Mouse (Mus musculus) forebrain, embryonic 14.5 days (tissue): Measurements from ENCODE around the gene Wfdc2. TPM values are rescaled to one million over a fixed set of nuclear protein-coding genes. Genes with fewer than 3 reads are reported as not detected.

ENCODE experiments used
- ATAC-seq: fragments of 200-750 bp; cut with Nextera tagmentation; 2 replicates; pipeline ENCODE4 v1.8.0; 2017; ENCODE audit warnings: mild to moderate bottlenecking, moderate library complexity
- DNase-seq: peaks from one replicate; pipeline ENCODE4 v3.0.0-alpha.2; 2015; ENCODE audit warnings: low spot score
- H3K27ac ChIP-seq: fragments of 300-500 bp; sonication (generic); 2 replicates; pipeline ENCODE4 v1.5.1; 2014; ENCODE audit warnings: low read depth, mild to moderate bottlenecking, control low read depth, low read length, moderate library complexity
- H3K27me3 ChIP-seq: fragments of 300-500 bp; sonication (generic); replicated peaks from 2 replicates; pipeline ENCODE4 v1.6.1; 2014; ENCODE audit warnings: low read length, control low read depth, mixed read lengths; ENCODE audit not compliant: control insufficient read depth, insufficient read depth
- H3K36me3 ChIP-seq: fragments of 300-500 bp; sonication (generic); 2 replicates; pipeline ENCODE4 v1.6.1; 2014; ENCODE audit warnings: low read length, control low read depth; ENCODE audit not compliant: control insufficient read depth, insufficient read depth
- H3K4me1 ChIP-seq: fragments of 300-500 bp; sonication (generic); 2 replicates; pipeline ENCODE4 v1.6.1; 2014; ENCODE audit warnings: antibody characterized with exemption, low read length, control low read depth; ENCODE audit not compliant: control insufficient read depth, insufficient read depth
- H3K4me2 ChIP-seq: fragments of 300-500 bp; sonication (generic); 2 replicates; pipeline ENCODE4 v1.6.1; 2014; ENCODE audit warnings: mild to moderate bottlenecking, control low read depth, low read length
- H3K4me3 ChIP-seq: fragments of 300-500 bp; sonication (generic); 2 replicates; pipeline ENCODE4 v1.5.1; 2014; ENCODE audit warnings: low read depth, low read length, control low read depth
- H3K9ac ChIP-seq: fragments of 300-500 bp; sonication (generic); 2 replicates; pipeline ENCODE4 v1.6.1; 2014; ENCODE audit warnings: mild to moderate bottlenecking, low read length, control low read depth, moderate library complexity
- H3K9me3 ChIP-seq: fragments of 300-500 bp; sonication (generic); replicated peaks from 2 replicates; pipeline ENCODE4 v1.6.1; 2016; ENCODE audit warnings: low read length, control low read depth, mixed read lengths; ENCODE audit not compliant: control insufficient read depth
- WGBS: fragments of 180-500 bp; shearing (Covaris S2); extraction: QIAGEN DNeasy Blood & Tissue Kit; methylation state at CpG from one replicate; pipeline ENCODE4 v1.1.7; 2014; 5-methylcytosine and 5-hydroxymethylcytosine counted together
- polyA plus RNA-seq: library from polyadenylated mRNA; unstranded; fragments of >200 nt; fragmentation: Nextera tagmentation; extraction: Ambion mirVana; gene quantifications from 2 replicates; pipeline ENCODE4 v1.2.1, GENCODE M21; 2014

Wfdc2 gene
- polyA plus RNA-seq: 5.2 and 5.8 TPM in 2 replicates

DNA sequence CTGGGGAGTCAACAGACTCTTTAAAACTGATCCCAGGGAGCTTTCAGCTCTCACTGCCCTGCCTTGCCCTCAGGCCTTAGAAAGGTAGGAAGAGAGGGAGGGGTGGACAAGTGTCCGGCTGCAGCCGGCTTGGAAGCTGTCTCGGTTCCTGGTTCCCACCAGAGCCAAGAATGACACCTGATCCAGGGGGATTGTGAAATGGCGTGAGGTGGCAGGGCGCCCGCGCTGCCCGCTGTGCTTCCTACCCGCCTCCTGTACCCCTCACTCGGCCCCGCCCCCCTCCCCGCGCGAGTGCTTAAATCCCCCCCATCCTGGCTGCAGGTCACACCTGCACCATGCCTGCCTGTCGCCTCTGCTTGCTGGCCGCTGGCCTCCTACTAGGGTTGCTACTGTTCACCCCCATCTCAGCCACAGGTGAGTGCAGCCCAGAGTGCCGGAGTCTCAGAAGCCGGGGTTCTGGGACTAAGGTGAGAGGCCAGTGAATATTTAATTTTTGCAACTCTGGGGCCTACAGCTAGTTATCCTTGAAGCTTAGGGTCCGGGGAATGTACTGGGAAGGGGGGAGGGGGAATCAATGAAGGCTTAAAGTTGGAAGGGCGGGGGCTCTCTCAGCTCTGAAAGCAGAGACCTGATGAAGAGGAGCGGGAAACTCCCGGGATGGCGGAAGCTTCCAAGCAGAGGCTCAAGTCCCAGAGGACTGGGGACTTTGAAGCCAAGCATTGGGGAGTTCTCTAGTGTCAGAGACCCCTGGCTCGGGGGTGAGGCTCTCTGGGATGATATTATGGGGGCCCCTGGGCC, at the start of gene Wfdc2:
TSS of gene Wfdc2 (plus strand) at position 23 of the 798 bp plus-strand sequence.
- ATAC-seq: peak; percentile 42; the same call in 1 of the 2 replicates
- 2% methylated on average over 23 of the region's 24 CpGs for WGBS
- Histone ChIP-seq H3K4me3 (peak within 1 kb of the TSS; percentile 36), H3K9ac (peak within 1 kb of the TSS; percentile 63), H3K4me2 (peak within 1 kb of the TSS; percentile 78), H3K9me3 (no peaks in the 10 kb centered on the region), H3K36me3 (no peaks in the 10 kb centered on the region), H3K4me1 (no peaks in the 10 kb centered on the region), H3K27me3 (peaks cover 3% of the 10 kb centered on the region; the same call in 1 of the 2 replicates), H3K27ac (no peak within 1 kb of the TSS)
- peak; percentile 10 for DNase-seq

DNA sequence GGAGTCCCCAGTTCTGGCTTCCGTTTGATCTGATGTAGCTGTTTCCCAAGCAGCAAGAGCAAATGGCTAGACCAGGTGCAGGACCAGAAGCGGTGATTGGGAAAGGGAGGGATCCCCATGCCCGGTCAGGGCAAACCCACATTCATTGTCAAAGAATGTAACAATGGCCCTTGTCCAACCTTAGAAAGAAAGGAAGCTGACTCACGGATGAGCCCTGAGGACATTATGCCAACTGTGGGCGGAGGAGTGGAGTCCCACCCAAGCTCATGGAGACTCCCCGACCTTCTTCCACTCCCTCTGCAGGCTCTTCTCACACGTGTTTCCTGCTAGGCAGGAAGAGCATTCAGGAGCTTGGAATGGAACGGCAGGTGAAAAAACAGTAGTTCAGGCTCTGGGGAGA, 48.8 kb upstream of the Wfdc2 start:
- DNase-seq: no peak
- no peak overlapping the region for H3K4me2 ChIP-seq
- no peak overlapping the region for H3K27ac ChIP-seq
- no peak overlapping the region for H3K9ac ChIP-seq
- H3K36me3 ChIP-seq: 0 out of 2 replicates have a peak, but pooled peaks cover 5% of the 10 kb centered on the region
- whole genome bisulfite sequencing: 81% methylated on average over 8 of the region's 8 CpGs
- H3K4me1 ChIP-seq: no peaks in the 10 kb centered on the region
- H3K27me3 ChIP-seq: no peaks in the 10 kb centered on the region
- H3K9me3 ChIP-seq: no peaks in the 10 kb centered on the region
- no peak overlapping the region for H3K4me3 ChIP-seq
- no peak for ATAC-seq

DNA sequence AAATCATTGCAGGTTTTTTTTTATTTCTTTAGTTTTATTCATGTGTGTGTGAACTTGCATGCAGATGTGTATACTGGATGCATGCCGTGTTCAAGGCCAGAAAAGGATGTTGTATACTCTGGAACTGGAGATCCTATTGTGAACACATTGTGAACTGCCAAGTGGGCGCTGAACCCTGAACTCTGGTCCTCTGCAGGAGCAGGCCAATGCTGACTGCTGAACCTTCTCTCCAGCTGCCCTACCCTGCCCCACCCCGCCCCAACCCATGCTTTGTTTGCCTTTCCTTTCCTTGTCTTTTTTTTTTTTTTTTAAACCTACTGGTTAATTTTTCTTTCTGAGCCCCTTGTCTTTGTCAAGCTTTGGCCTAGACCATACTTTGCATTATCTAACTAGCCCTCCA, 47.3 kb upstream of the Wfdc2 start:
- Histone ChIP-seq H3K27me3 (no peaks in the 10 kb centered on the region), H3K4me3 (no peak overlapping the region), H3K9me3 (no peaks in the 10 kb centered on the region), H3K4me1 (no peaks in the 10 kb centered on the region), H3K36me3 (no peaks in the 10 kb centered on the region), H3K27ac (no peak overlapping the region), H3K9ac (no peak overlapping the region), H3K4me2 (no peak overlapping the region)
- DNase-seq: no peak
- ATAC-seq: no peak
- 92% methylated on average over 3 of the region's 3 CpGs for WGBS

DNA sequence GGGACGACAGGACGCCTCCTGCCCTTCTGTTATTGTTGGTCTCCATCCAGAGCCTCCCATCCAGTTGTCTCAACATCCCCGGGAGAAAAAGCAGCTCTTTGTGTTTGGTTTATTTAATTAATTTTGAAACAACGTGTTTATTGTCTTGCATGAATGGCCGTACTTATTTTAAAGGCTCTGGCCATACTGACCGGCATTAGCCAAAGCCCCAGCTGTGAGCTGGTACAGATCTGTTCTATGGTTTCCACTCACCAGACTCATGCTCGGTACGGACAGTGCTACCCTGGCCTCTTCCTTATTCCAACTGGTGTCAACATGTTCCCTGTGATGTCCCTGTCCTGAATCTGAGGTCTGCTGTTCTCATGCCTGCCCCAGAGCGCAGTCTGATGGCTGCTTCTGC, 46.3 kb upstream of the Wfdc2 start:
- Histone ChIP-seq H3K4me1 (no peaks in the 10 kb centered on the region), H3K27ac (no peak overlapping the region), H3K9me3 (no peaks in the 10 kb centered on the region), H3K36me3 (no peaks in the 10 kb centered on the region), H3K4me3 (no peak overlapping the region), H3K9ac (no peak overlapping the region), H3K27me3 (no peaks in the 10 kb centered on the region), H3K4me2 (no peak overlapping the region)
- ATAC-seq (no peak), DNase-seq (no peak)
- 79% methylated on average over 9 of the region's 9 CpGs for WGBS

DNA sequence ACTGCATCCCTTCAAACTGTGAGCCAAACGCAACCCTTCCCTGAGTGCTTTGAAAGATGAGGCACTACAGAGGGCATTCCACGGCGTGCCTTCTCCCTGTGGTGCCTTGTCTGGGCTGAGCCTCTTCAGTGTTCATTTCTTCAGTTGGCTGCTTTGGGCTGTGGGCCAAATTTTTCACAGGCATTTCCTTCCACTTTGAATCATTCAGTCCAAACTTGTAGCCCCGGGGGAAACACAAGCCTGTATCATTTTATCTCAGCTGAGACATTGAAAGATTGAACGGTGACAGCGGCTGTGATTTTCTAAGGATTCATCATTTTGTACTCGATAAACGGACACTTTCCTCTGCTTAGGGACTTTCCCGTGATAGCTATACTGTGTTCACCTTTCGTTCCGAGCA, 45.6 kb upstream of the Wfdc2 start:
- 89% methylated on average over 11 of the region's 11 CpGs for WGBS
- H3K4me3 ChIP-seq: no peak overlapping the region
- H3K36me3 ChIP-seq: no peaks in the 10 kb centered on the region
- no peaks in the 10 kb centered on the region for H3K9me3 ChIP-seq
- DNase-seq (no peak), ATAC-seq (no peak)
- no peak overlapping the region for H3K4me2 ChIP-seq
- H3K4me1 ChIP-seq: no peaks in the 10 kb centered on the region
- H3K27me3 ChIP-seq: no peaks in the 10 kb centered on the region
- H3K27ac ChIP-seq: no peak overlapping the region
- H3K9ac ChIP-seq: no peak overlapping the region

DNA sequence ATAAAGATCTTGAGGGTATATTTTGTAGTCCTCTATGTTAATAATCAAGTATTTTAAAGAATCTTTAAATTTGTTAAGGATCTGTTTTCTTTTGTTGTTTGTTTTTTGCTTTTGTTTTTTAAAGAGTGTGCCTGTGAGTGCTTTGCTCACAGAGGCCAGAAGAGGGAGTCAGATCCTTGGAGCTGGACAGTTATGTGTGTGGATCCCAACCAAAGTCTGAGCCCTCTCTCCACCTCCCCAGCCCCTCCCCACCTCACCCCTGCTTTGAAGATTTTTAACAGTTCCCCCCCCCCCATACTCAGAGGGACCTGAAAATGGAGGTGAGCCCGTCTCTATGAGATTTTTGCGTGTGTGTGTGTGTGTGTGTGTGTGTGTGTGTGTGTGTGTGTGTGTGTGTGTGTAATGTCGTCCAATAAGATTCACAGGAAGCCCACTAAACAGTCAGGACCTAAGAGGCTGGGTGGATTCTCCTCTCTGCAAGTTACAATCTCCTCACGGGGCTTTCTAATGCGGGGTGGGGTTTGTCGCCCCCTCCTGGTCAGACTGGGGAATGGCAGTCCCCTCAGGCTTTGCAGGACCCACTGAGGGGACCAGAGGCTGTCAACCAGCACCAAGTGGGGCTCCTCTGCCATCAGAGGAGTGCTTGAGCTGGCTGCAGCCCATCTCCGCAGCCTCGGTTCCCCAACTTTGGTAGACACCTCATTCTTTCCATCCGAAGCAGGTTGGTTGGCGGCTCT, 44.6 kb upstream of the Wfdc2 start:
- H3K27me3 ChIP-seq: no peaks in the 10 kb centered on the region
- peak; percentile 23 for DNase-seq
- WGBS: 28% methylated on average over 10 of the region's 10 CpGs
- H3K27ac ChIP-seq: 0 out of 2 replicates have a peak overlapping the region, but pooled peaks have one; percentile 21
- H3K9ac ChIP-seq: no peak overlapping the region
- no peaks in the 10 kb centered on the region for H3K9me3 ChIP-seq
- H3K4me2 ChIP-seq: no peak overlapping the region
- no peaks in the 10 kb centered on the region for H3K4me1 ChIP-seq
- ATAC-seq: no peak
- H3K36me3 ChIP-seq: no peaks in the 10 kb centered on the region
- H3K4me3 ChIP-seq: no peak overlapping the region

DNA sequence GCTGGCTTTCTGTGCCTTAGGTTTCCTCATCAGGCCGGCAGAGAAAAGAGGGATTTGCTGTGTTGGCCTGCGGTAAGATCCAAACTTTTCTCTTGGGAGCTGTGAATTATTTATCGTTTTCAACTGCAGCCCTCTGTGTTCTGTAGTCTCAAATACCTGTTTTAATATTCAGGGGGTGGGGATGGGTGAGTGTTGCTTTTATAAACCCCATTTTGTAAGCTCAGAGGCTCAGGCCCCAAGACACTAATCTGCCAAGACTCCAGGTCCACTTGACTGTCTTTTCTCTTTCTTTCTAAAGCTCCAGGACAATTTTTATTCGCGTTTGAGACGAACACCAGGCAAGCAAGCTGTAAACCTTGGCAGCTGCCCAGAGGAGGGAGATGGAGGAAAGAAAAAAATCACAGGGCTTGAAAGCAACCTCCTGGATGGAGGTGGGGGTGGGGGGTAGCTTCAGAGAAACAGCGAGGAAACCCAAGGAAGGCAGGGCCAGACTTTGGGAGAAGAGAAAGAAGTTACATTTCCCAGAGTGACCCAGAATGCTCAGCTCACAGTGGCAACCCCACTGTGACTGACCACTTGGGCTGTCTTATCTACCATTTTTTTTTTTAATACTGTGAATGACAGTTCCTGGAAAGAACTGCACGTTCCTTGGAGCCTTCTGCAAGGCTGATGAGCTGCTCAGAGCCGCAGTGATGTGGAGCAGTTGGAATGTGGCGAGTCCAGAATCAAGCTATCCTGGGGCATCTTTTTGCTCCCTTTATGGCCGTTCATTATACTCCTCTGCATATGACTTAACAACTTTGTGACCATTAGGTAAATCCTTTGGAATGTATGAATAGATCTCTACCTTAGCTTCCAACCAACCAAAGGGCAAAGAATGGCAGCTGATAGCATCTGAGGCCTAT, 43.7 kb upstream of the Wfdc2 start:
- ATAC-seq (peak; percentile 29; the same call in 1 of the 2 replicates), DNase-seq (peak; percentile 65)
- WGBS: 46% methylated on average over 11 of the region's 11 CpGs
- H3K9ac ChIP-seq: no peak overlapping the region
- no peak overlapping the region for H3K4me2 ChIP-seq
- no peaks in the 10 kb centered on the region for H3K36me3 ChIP-seq
- H3K27ac ChIP-seq: 0 out of 2 replicates have a peak overlapping the region, but pooled peaks have one; percentile 21
- no peak overlapping the region for H3K4me3 ChIP-seq
- no peaks in the 10 kb centered on the region for H3K9me3 ChIP-seq
- H3K27me3 ChIP-seq: no peaks in the 10 kb centered on the region
- H3K4me1 ChIP-seq: no peaks in the 10 kb centered on the region

DNA sequence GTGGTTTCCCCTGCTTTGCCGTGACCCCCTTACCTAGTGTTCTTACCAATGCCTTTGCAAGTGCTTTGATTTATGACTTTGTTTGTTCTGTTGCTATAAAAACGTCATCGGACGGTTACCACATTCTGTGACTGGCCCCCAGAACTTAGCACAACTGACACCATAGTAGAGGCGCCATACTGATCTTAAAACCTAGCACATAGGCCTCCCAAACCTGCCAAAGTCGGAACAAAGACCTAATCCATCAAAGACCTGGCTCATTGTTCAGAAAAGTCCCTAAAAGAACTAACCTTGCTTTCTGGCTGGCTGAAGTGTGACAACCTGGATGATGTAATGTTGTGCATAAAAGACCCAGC, 43.1 kb upstream of the Wfdc2 start:
- ATAC-seq (peak; percentile 46), DNase-seq (peak; percentile 20)
- H3K4me3 ChIP-seq: no peak overlapping the region
- no peaks in the 10 kb centered on the region for H3K27me3 ChIP-seq
- H3K9ac ChIP-seq: no peak overlapping the region
- no peaks in the 10 kb centered on the region for H3K4me1 ChIP-seq
- no peak overlapping the region for H3K27ac ChIP-seq
- no peaks in the 10 kb centered on the region for H3K9me3 ChIP-seq
- no peak overlapping the region for H3K4me2 ChIP-seq
- WGBS: 63% methylated on average over 6 of the region's 6 CpGs
- H3K36me3 ChIP-seq: no peaks in the 10 kb centered on the region
